Mouse (Mus musculus) ES-E14 (cell line): ENCODE measurements at regions not wholly inside any gene's neighbourhood (a gene's known extent, or its start where the extent isn't known, plus 50 kb on each side); places are given as distances from the start of the nearest gene placed in this dataset.

Experiments used
- CHD2 ChIP-seq: IDR thresholded peaks from 2 replicates; pipeline ENCODE4 v1.6.1; 2014; ENCODE audit warnings: mild to moderate bottlenecking, low read depth, low read length, inconsistent platforms
- HCFC1 ChIP-seq: IDR thresholded peaks from 2 replicates; pipeline ENCODE4 v1.6.1; 2012; ENCODE audit warnings: low read length, inconsistent platforms, borderline replicate concordance; ENCODE audit not compliant: insufficient read depth
- MAFK ChIP-seq: IDR thresholded peaks from 2 replicates; pipeline ENCODE4 v1.6.1; 2014; ENCODE audit warnings: mild to moderate bottlenecking, low read depth, low read length, inconsistent platforms; ENCODE audit not compliant: insufficient read depth
- ZC3H11A ChIP-seq: IDR thresholded peaks from 2 replicates; pipeline ENCODE4 v1.6.1; 2012; ENCODE audit warnings: low read depth, mild to moderate bottlenecking, inconsistent platforms, low read length, borderline replicate concordance
- ZNF384 ChIP-seq: IDR thresholded peaks from 2 replicates; pipeline ENCODE4 v1.6.1; 2012; ENCODE audit warnings: low read depth, low read length, inconsistent platforms

DNA sequence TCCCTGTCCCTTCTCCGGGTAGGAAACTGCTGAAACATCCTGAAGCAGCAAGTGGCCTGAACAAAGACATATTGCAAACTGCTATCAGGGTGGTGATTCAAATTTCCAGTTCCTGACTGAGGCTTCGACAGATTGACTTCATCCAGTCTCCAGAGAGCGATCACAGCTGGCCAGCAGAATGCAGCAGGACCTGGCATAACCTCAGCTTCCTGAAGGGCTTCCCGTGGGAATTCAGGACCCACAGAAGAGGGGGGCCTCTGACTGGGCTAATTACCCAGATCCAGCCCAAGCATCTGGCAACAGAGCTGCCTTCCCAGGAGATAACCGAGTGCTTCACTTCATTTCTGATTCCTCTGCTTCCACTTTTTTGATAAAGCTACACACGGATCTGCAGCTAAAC lies 297.2 kb upstream of the Chl1 start:
- TF ChIP-seq HCFC1 (no peak), CHD2 (no peak), ZNF384 (no peak), ZC3H11A (no peak), MAFK (no peak)
